Mouse (Mus musculus): Measurements from ENCODE around the gene Rab17.

GRCm38 (mm10) chr1:90999911-91000601 is 30.6 kb upstream of the Rab17 start:
- no peak for TF ChIP-seq CTCF (IDR thresholded peaks at IDR 0.05; ENCODE audit: low read depth, low read length)
- TF ChIP-seq TAL1 (conservative IDR thresholded peaks at IDR 0.05; ENCODE audit: low read depth, low read length) = no peak
- no peak for TF ChIP-seq GATA1 (IDR thresholded peaks at IDR 0.05; ENCODE audit: borderline replicate concordance, low read length)
